Mouse (Mus musculus): ENCODE results near the gene Dcun1d2.
"Not testable (repeated sequence)": the region's sequence is repeated elsewhere in the genome, so short reads cannot be mapped to it uniquely, and the experiment has no call there.

Dcun1d2 gene

GRCm38 (mm10) chr8:13287692-13288623, at the start of gene Dcun1d2, which contains the start of gene Tmco3:
Gene Dcun1d2 (minus strand): TSS chr8:13288131.
Gene Tmco3 (plus strand): TSS chr8:13288190.
- DNase-seq (ENCODE audit: low read depth, low spot score), result peak; percentile 94

DNA sequence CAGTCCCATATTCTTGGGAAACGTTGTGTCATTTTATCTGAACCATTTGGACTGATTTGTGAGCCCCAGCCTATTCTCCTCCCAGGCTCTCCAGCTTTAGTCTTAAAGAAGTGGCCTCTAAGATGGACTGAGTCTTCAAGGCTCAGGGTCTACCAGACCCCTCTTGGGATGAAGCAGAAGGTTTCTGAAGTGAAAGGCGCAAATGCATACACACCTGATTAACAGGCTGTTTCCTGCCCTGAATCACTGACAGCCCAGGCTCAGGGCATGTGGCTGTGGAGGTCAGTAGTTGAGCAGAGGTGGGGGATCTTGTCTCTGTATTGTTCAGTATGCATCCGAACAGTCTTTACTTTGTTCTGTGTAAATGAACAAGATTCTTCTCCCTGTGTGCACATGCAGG, 49.7 kb upstream of the Dcun1d2 start:
- no peak for DNase-seq (ENCODE audit: low read depth, low spot score)

DNA sequence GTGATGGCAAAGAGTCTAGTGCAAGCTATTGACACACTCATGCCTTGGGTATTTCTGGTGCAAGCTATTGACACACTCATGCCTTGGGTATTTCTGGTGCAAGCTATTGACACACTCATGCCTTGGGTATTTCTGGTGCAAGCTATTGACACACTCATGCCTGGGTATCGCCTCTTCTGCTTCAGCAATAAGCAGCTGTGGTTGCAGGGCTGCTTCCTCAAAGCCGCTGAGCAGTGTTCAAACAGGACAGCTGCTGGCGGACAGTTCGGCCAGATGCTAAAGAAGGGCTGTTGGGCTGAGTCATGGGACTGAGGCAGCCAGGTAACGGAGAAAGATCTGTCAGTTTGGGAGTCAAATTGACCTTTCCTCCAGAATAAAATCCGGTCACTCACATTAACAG, 49.3 kb upstream of the Dcun1d2 start:
- not testable (repeated sequence) for DNase-seq (ENCODE audit: low read depth, low spot score)

DNA sequence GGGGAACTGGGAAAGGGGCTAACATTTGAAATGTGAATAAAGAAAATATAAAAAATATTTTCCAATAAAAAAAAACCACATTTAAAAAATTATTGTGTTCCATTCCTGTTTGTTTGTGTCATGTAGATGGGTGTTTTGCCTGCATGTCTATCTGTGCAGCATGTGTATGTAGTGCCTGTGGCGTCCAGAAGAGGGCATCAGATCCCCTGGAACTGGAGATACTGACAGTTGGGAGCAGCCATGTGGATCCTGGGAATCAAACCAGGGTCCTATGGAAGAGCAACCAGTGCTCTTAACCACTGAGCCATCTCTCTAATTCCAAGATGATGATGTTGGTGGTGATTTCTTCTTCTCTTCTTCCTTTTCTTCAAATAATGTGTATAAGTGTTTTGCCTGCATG, 46.7 kb upstream of the Dcun1d2 start:
- DNase-seq (ENCODE audit: low read depth, low spot score), result no peak

DNA sequence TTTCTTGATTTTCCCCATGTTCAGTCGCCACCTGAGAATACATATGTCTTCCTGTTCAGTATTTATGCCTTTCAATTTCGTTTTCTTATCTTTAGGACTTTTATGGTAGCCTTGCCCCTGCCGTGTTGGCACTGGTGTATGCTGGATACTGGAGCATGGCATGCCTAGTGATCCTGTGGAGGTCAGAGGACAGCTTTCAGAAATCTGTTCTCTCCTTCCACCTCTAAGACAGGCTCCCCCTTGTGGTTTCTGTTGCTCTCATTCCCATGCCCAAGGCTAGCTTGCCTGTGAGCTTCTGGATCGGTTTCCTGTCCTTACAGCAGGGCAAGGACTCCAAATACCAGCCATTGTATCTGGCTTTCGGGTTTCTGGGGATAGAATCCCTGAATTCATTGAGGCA, 38.7 kb upstream of the Dcun1d2 start:
- DNase-seq (ENCODE audit: low read depth, low spot score), result peak; percentile 47

DNA sequence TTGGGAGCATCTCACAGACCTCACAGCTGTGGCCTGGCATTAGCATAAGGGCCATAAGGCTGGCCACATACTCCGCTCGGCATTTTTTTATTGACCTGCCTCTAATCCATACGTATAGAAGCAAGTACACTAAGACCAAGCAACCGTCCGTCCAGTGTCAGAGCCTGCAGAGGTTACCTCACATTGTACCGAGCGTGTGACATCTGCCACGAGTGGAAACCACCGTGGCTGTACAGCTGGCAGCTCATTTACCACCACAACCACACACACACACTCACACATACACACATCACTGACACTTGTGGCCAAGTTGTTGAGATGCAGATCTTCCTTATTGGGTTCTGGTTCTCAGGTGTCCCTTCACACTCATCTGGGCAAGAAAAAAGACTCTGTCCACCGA, 28.7 kb upstream of the Dcun1d2 start:
- no peak for DNase-seq (ENCODE audit: low read depth, low spot score)

GRCm38 (mm10) chr8:13314922-13315321, 27.0 kb upstream of the Dcun1d2 start:
- no peak for DNase-seq (ENCODE audit: low read depth, low spot score)

DNA sequence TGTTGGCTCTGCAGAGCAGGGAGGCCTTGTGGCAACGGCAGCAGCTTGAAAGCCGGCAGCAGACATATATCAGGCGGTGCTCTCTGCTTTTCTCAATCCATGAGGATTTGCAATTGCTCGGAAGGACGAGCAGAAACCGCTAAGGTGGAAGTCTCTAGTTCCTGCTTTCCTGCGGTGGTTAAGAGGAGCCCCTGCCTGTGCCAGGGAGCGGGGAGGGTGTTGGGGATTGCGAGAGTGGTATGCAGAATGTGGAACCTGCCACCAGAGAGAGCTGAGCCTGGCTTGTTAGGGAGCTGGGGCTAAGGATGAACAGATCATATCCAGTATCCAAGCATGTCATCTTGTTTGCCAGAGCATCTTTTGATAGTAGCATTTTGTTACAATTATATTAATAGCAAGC, 19.0 kb upstream of the Dcun1d2 start:
- no peak for DNase-seq (ENCODE audit: low read depth, low spot score)

- DNase-seq (ENCODE audit: low read depth, low spot score), result no peak
These were observed 18.5 kb upstream of the Dcun1d2 start for GRCm38 (mm10) chr8:13306309-13306909.

- no peak for DNase-seq (ENCODE audit: low read depth, low spot score)
These were observed 18.0 kb upstream of the Dcun1d2 start for GRCm38 (mm10) chr8:13305884-13306283.

- no peak for DNase-seq (ENCODE audit: low read depth, low spot score)
These were observed 17.5 kb upstream of the Dcun1d2 start for GRCm38 (mm10) chr8:13305459-13305858.

DNA sequence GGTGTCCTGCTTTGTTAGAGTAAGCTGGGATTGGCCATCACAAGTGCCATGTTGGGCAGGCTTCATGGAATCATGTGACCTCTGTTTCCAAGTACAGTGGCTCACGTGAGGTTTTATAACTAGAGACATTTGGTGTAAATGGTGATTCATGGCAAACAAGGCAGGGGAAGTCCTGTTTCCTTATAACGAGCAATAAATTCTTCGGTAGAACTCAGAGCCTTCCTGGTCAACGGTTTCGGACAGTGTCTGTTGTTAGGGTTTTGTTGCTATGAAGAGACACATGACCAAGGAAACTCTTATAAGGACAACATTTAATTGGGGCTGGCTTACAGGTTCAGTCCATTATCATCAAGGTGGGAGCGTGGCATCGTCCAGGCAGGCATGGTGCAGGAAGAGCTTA, 13.1 kb upstream of the Dcun1d2 start:
- DNase-seq (ENCODE audit: low read depth, low spot score), result no peak

DNA sequence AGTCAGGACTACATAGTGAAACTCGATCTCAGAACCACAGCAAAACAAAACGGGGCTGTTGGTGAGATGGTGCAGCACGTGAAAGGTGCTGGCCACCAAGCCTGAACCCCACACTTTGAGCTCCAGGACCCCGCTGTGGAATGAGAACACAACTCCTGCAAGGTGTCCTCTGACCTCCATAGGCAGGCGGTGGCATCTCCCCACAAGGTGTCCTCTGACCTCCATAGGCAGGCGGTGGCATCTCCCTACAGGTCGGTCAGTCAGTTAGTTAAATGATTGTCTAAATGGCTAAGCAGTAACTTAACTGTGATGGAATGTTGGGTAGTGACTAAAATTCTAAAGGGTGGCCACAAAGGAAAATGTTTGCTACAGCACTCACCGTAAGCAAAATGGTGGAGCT, 11.6 kb upstream of the Dcun1d2 start:
- DNase-seq (ENCODE audit: low read depth, low spot score), result no peak

DNA sequence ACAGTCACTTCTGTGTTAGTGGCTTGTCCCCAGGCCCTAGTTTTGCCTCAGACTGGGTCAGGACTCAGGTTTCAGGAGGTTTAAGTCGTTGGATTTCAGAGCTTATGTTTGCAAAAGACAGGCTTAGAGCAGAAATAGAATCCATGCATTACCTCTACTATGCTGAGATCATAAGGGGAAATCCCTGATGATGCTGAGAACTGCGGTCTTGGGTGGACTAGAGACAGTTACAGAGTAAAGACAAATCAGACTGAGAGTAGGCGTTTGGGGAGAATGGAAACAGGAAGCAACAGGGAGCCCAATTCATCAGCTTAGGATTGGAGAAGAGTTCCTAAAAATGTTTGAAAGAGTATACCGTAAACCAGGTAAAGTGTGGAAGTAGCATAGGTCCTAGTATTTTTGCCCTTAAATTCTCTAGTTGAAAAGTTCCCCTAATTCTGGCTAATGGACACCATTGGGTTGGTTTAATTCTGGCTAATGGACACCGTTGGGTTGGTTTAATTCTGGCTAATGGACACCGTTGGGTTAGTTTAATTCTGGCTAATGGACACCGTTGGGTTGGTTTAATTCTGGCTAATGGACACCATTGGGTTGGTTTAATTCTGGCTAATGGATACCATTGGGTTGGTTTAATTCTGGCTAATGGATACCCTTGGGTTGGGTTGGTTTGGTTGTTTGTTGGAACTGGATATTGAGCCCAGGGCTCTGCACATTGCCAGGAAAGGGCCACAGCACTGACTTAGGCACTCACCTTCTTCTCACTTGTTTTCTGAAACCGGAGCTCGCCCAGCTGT, 5.9 kb upstream of the Dcun1d2 start:
- DNase-seq (ENCODE audit: low read depth, low spot score), result no peak

DNA sequence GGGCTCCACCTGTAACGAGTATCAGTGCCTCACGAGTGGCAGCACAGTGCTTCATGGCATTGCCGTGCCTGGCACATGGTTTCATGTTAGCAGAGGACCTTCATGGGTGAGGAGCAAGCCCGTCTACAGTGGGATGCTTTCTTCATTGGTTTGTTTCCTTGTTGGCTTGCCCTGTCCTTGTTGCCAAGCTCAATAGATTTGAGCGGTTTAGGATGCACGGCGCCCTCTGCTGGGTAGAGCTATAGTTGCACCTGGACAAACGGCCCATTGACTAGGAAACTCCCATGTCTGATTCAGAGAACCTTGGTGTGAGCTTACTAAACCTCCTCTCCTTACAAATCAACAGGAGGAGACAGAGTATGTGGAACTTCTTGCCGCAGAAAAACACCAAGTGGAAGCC, 4.4 kb upstream of the Dcun1d2 start:
- peak; percentile 61 for DNase-seq (ENCODE audit: low read depth, low spot score)

GRCm38 (mm10) chr8:13288646-13289045, 715 bp upstream of the Dcun1d2 start:
- no peak for DNase-seq (ENCODE audit: low read depth, low spot score)

DNA sequence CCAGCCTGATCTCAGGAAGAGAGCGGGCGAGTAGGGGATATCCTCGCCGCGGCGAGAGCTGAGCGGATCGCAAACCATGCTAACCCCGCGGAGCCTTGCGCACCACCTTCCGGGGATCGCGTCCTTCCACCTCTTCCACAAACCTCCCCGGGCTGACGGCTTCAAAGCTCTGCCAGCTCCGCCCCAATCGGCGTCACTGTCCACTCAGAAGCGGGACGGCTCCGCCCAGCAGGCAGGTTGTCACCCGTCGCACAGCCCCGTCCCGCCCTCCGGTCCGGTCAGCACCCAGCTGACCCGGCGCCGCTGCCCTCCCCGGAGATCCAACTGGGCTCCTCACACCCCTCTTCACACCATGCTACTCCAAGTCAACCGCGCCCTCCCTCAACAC, 633 bp downstream of the Dcun1d2 start:
- DNase-seq (ENCODE audit: low read depth, low spot score), result peak; percentile 79

DNA sequence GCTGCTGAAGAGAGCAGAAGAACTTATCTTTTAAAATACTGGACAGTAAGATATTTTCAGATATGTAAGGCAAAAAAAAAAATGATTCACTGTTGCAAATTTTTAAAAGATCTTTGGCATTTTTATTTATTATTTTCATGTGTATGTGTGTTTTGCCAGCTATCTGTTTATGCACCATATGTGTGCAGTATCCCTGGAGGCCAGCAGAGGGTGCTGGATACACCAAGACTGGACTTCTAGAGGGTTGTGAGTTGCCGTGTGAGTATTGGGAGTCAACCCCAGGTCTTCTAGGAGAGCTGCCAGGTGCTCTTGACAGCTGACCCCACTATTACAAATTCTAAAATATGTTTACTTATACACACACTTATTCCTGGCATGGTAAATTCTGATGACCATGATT, 4.7 kb downstream of the Dcun1d2 start:
- DNase-seq (ENCODE audit: low read depth, low spot score), result no peak

DNA sequence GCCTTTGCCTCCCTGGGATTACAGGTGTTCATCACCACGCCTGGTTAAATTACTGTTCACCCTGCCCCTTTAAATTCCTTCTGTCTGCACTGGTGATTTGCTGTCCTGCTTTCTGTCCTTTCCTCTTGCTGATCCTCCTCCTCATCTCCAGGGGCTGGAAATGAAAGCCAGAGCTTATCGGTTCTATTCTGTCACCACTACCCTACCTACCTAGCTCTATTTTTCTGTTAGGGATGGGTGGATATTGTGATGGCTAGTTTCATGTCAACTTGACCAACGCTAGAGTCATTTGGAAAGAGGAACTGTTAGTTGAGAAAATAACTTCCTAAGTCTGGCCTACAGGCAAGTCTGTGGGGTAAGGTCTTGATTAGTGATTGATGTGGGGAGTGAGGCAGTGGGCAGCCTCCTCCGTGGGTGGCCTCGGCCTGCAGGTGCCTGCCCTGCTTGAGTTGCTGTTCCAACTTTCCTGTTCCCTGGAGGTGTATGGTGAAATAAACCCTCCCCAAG, 10.9 kb downstream of the Dcun1d2 start:
- no peak for DNase-seq (ENCODE audit: low read depth, low spot score)

DNA sequence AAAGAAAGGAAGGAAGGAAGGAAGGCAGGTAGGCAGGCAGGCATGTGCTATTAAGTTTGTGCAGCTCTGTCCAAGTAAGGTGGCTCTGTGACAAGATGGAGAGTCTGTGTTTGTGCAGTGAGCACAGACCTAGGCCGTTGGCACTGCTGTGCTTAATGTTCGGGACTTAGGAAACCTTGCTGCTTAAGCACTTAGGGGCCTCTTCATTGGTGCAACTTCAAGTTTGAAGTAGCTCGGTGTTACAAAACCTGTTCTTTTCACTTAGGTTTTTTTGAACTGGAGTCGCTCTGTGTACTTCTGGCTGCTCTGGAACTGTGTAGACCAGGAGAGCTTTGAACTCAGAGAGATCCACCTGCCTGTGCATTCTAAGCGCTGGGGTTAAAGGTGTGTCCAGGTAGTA, 15.1 kb downstream of the Dcun1d2 start:
- no peak for DNase-seq (ENCODE audit: low read depth, low spot score)

- DNase-seq (ENCODE audit: low read depth, low spot score), result no peak
These were observed 20.4 kb downstream of the Dcun1d2 start for GRCm38 (mm10) chr8:13267566-13267965.

DNA sequence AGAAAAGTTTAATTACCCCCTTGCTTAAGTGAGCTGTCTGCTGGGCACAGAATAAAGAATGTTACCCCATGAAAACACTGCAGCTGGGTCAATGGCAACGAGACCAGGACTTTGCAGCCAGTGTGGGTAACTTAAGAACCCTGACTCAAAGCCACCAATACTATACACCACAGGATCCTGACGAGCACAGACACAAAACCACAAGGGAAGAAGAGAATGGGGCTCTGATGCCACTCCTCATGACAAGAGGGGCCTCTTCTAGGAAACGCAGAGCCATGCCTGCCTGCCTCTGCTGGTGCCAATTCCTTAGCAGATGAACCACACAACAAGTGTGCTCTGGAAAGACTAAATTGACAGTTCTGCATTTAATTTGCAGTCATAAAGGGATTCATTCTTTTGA, 24.6 kb downstream of the Dcun1d2 start:
- DNase-seq (ENCODE audit: low read depth, low spot score), result no peak

Data from retina, adult 2 months (tissue).